In the genomic region with DNA sequence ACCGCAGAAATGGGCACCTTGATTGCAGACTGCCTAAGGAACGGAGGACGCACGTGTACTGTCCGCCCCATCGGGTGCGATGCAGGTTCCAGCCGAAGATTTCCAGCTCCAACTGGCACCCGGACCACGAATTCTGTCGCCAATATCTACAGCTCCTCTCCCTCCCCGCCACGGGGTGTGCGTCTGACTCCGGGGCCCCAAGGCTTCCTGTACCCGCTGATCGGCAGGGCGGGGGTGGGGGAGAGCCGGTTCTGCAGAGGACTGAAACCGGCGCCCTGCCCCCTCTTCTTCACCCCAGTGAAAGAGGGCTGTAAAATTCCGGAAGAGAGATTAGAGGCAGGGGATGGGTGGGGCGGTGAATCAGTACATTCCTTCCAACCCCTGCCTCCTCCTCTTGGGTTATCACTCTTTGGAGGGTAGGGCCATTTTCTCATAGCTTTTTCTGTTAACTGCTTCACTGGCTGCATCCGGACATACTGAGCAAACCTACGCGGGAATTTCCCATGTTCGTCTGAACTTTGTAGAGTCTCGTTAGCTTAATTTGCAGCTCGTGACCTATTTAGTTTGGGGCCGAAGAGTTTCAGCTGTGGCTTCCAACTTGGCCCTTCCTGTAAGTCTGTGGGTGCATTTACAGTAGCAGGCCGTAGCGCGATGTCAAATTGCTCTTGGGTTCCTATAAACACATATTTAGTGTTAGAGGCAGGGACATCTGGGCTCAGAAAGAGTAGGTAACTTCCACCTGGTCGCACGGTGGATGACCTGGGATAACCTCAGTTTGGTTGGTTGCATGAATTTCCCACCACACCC, we compare ENCODE assay signal across 8 mouse cellular contexts. TPM values are rescaled to one million over a fixed set of nuclear protein-coding genes. Genes with fewer than 3 reads are reported as not detected.
A peak's percentile ranks its signal among the peaks of the same experiment; 100 is the strongest.
DNase-seq lines count a peak whose midpoint lies in the region; ATAC-seq and TF ChIP-seq lines count a peak whose summit lies in the region.

Gene Ptp4a2, plus strand, starts transcription at position 422 of the 807 bp plus-strand sequence.

- WGBS in hindbrain, embryonic 15.5 days = 23% methylated on average over 35 of the region's 35 CpGs
- WGBS in small intestine, adult 2 months = 2% methylated on average over 35 of the region's 35 CpGs

- peak in 1 of 2 experiments; percentile 38 for DNase-seq in gastrocnemius, adult 8-10 months (ENCODE audit: low spot score in 2 of 2)
- DNase-seq in left cerebral cortex, adult 2 months (ENCODE audit: extremely low spot score in 1 of 2, low spot score in 2 of 2) = peak; percentile 15 to 22
- peak; percentile 83 to 88 for DNase-seq in lung, postnatal 4 days
- DNase-seq in c-Kit-positive CD71-positive TER-119-positive erythroid progenitor cells, embryonic 14.5 days (ENCODE audit: low spot score) = no peak

- peak within 1 kb of the TSS; percentile 54 for H3K4me2 ChIP-seq in hindbrain, embryonic 15.5 days

- TF ChIP-seq POLR2A in ES-Bruce4 (IDR thresholded peaks at IDR 0.05; ENCODE audit: insufficient read depth, low read length) = no peak
- no peak for TF ChIP-seq POLR2A in bone marrow macrophage, adult 2 months (IDR thresholded peaks at IDR 0.05; ENCODE audit: borderline replicate concordance, low read depth, low read length)
- TF ChIP-seq POLR2A in small intestine, adult 2 months (IDR thresholded peaks at IDR 0.05; ENCODE audit: low read depth, low read length) = peak; percentile 66; the same call in 1 of the 2 replicates

- peak within 1 kb of the TSS; percentile 71 for H3K9ac ChIP-seq in ES-Bruce4 (ENCODE audit: low read depth, poor library complexity, severe bottlenecking)
- H3K9ac ChIP-seq in hindbrain, embryonic 15.5 days = no peak within 1 kb of the TSS

- H3K27me3 ChIP-seq in ES-Bruce4 (ENCODE audit: control insufficient read depth, insufficient read depth, low read length, poor library complexity, severe bottlenecking) = no peaks in the 10 kb centered on the region
- H3K27me3 ChIP-seq in hindbrain, embryonic 15.5 days = peaks cover 8% of the 10 kb centered on the region
- no peaks in the 10 kb centered on the region for H3K27me3 ChIP-seq in small intestine, adult 2 months (ENCODE audit: control insufficient read depth, insufficient read depth, low read length)

- ATAC-seq in hindbrain, embryonic 15.5 days (ENCODE audit: low FRiP score, low read depth) = no peak; the same call in 1 of the 2 replicates

- no peaks in the 10 kb centered on the region for H3K4me1 ChIP-seq in ES-Bruce4 (ENCODE audit: control insufficient read depth, insufficient read depth, low read length)
- H3K4me1 ChIP-seq in bone marrow macrophage, adult 2 months (ENCODE audit: control insufficient read depth, insufficient read depth, low read length) = peaks cover 31% of the 10 kb centered on the region
- peaks cover 6% of the 10 kb centered on the region for H3K4me1 ChIP-seq in hindbrain, embryonic 15.5 days (replicated peaks)
- H3K4me1 ChIP-seq in small intestine, adult 2 months (ENCODE audit: control insufficient read depth, insufficient read depth, insufficient read length, low read length) = peaks cover 4% of the 10 kb centered on the region; the same call in 1 of the 2 replicates

- intact Hi-C loops in left cerebral cortex, adult 2 months (cut with DNase I) = no loop called here

- no peak for TF ChIP-seq CTCF in ES-Bruce4 (IDR thresholded peaks at IDR 0.05; ENCODE audit: low read depth, low read length)
- no peak for TF ChIP-seq CTCF in bone marrow macrophage, adult 2 months (IDR thresholded peaks at IDR 0.05; ENCODE audit: low read depth, low read length)
- TF ChIP-seq CTCF in left cerebral cortex, adult 2 months (IDR thresholded peaks at IDR 0.05) = no peak
- TF ChIP-seq CTCF in small intestine, adult 2 months (IDR thresholded peaks at IDR 0.05; ENCODE audit: extremely low read depth, insufficient read length, insufficient replicate concordance, low read depth, low read length) = no peak

- peak; percentile 77 for TF ChIP-seq EP300 in ES-Bruce4 (IDR thresholded peaks at IDR 0.05; ENCODE audit: insufficient read depth, low read depth, low read length)

- peaks cover 3% of the 10 kb centered on the region; the same call in 1 of the 2 replicates for H3K9me3 ChIP-seq in ES-Bruce4 (replicated peaks; ENCODE audit: control insufficient read depth, insufficient read depth, low read length, poor library complexity, severe bottlenecking)
- H3K9me3 ChIP-seq in hindbrain, embryonic 15.5 days = no peaks in the 10 kb centered on the region

- H3K4me3 ChIP-seq in ES-Bruce4 (ENCODE audit: low read depth, low read length) = peak within 1 kb of the TSS; percentile 74
- peak within 1 kb of the TSS; percentile 61 for H3K4me3 ChIP-seq in bone marrow macrophage, adult 2 months (ENCODE audit: insufficient read depth, low read length)
- peak within 1 kb of the TSS; percentile 27 for H3K4me3 ChIP-seq in hindbrain, embryonic 15.5 days
- H3K4me3 ChIP-seq in left cerebral cortex, adult 2 months = peak within 1 kb of the TSS; percentile 36
- H3K4me3 ChIP-seq in small intestine, adult 2 months (ENCODE audit: low read depth, low read length) = peak within 1 kb of the TSS; percentile 78

- H3K36me3 ChIP-seq in ES-Bruce4 (ENCODE audit: control insufficient read depth, insufficient read depth, low read length, poor library complexity, severe bottlenecking) = no peaks in the 10 kb centered on the region
- H3K36me3 ChIP-seq in hindbrain, embryonic 15.5 days = no peaks in the 10 kb centered on the region
- no peaks in the 10 kb centered on the region for H3K36me3 ChIP-seq in small intestine, adult 2 months (ENCODE audit: control insufficient read depth, insufficient read depth, low read length)

- peak within 1 kb of the TSS; percentile 96 for H3K27ac ChIP-seq in ES-Bruce4 (ENCODE audit: insufficient read depth, low read length)
- H3K27ac ChIP-seq in bone marrow macrophage, adult 2 months (ENCODE audit: insufficient read depth, low read depth, low read length) = peak within 1 kb of the TSS; percentile 82
- no peak within 1 kb of the TSS for H3K27ac ChIP-seq in hindbrain, embryonic 15.5 days (replicated peaks)
- no peak within 1 kb of the TSS for H3K27ac ChIP-seq in left cerebral cortex, adult 2 months
- H3K27ac ChIP-seq in small intestine, adult 2 months (ENCODE audit: insufficient read depth, low read depth, low read length) = peak within 1 kb of the TSS; percentile 95

RNA-seq across cellular contexts. Expression of gene Ptp4a2, which starts in this region (rescaled TPM):
- polyA plus RNA-seq in ES-Bruce4 (2011; ENCODE audit: insufficient read depth, insufficient read length, low read depth, missing spikeins) = 407 and 414 TPM in 2 replicates
- 365 TPM in 2 replicates for polyA plus RNA-seq in bone marrow macrophage, adult 2 months (2012; ENCODE audit: insufficient read depth, insufficient read length, missing spikeins)
- 100 to 1,000 TPM; 663 to 813 (median 803) TPM for total RNA-seq in gastrocnemius, adult 8-10 months (2022)
- polyA plus RNA-seq in hindbrain, embryonic 15.5 days (2015; fragmentation: Nextera tagmentation; extraction: Ambion mirVana) = 228 and 238 TPM in 2 replicates
- 100 to 1,000 TPM; 126 to 131 TPM for total RNA-seq in left cerebral cortex, adult 2 months (2021)
- 8.9 and 21.1 TPM in 2 replicates for polyA plus RNA-seq in small intestine, adult 2 months (2012; rRNA removed)

Comparison
In these comparisons a context has a peak if more than half of its experiments do, and no peak if none do; other contexts are left out.
1. RNA of gene Ptp4a2 (total RNA-seq): 663 to 813 TPM in gastrocnemius, adult 8-10 months; 126 to 131 TPM in left cerebral cortex, adult 2 months; every median in the first group is over 4 times any median in the second.
2. RNA of gene Ptp4a2 (polyA plus RNA-seq): 407 to 414 TPM in ES-Bruce4, 365 TPM in bone marrow macrophage, adult 2 months and 228 to 238 TPM in hindbrain, embryonic 15.5 days; 8.9 to 21.1 TPM in small intestine, adult 2 months; every median in the first group is over 10 times any median in the second.
3. H3K27ac ChIP-seq: peak in ES-Bruce4 (single experiment), bone marrow macrophage, adult 2 months (single experiment) and small intestine, adult 2 months (single experiment); none in hindbrain, embryonic 15.5 days (single experiment) and left cerebral cortex, adult 2 months (single experiment).
4. H3K4me3 ChIP-seq: peak in every context shown above with its lines; median percentile 78 in small intestine, adult 2 months; 74 in ES-Bruce4; 61 in bone marrow macrophage, adult 2 months; 36 in left cerebral cortex, adult 2 months; 27 in hindbrain, embryonic 15.5 days.